Mouse (Mus musculus) spleen, adult 18-20 months (tissue): ENCODE data around the gene Nup50.

Experiments
- DNase-seq, 2 experiments: peaks; one replicate each; pipeline ENCODE4 v3.0.0; 2022; ENCODE audit warnings: mixed read lengths in 2 of 2

Nup50 gene

GRCm38 (mm10) chr15:84957851-84958250 lies 34.6 kb downstream of the Nup50 start:
- no peak for DNase-seq

GRCm38 (mm10) chr15:84958331-84958730 lies 35.1 kb downstream of the Nup50 start:
- no peak for DNase-seq

DNA sequence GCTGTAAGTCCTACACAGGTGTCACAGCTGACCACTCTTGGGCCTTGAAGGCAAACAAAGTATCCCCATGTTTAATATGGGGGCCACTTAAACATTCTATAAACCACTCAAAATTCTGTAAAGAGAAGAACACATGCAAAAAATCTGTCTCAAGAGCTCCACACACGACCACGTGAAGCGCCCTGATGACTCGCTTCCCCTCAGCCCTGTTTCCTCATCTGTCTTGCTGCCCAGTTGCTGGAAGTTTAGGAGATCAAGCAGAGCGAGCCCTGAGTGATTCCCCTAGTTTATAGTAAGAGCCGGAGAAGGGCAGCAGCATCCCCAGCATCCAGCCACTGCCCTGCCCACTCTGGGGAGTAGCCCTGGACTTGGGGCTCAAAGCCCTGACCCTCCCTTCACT lies 36.7 kb downstream of the Nup50 start:
- no peak for DNase-seq

DNA sequence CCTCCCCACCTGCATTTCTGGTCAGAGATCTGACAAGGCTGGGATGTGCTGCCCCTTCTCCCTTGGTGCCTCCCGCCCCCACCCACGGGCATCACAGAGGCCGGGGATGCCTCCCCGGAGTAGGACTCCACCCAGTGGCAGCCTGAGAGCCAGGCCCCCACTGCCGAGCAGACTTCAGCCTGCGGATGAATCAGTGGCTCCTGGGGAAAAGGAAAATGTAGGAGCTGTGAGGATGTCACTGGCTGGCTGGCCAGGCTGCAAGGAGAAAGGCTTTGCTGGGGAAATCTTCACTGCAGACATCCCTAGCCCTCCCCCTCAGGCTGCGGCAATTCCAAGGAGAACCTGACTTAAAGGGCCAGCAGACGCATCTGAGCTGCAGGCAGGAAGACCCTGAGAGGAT lies 37.5 kb downstream of the Nup50 start:
- no peak for DNase-seq

- DNase-seq = no peak
Measured at GRCm38 (mm10) chr15:84962518-84962917, 39.3 kb downstream of the Nup50 start.

DNA sequence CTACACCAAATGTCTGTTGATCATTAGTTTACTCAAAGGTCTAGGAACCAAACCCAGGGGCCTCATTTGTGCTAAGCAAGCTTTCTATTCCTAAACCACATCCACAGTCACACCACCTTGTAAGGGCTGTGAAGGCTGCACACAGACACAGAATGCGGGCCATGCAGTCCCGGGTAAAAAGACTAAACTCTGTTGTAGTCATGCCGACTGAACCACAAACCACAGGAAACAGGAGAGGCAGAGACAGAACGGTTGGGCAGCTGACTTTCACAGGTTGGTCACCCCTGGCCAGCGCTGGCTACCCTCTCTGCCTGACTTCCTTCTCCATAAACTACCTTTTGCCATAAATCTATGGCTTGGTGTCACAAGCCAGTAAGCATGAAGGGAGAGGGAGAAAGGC lies 41.6 kb downstream of the Nup50 start:
- DNase-seq = no peak

DNA sequence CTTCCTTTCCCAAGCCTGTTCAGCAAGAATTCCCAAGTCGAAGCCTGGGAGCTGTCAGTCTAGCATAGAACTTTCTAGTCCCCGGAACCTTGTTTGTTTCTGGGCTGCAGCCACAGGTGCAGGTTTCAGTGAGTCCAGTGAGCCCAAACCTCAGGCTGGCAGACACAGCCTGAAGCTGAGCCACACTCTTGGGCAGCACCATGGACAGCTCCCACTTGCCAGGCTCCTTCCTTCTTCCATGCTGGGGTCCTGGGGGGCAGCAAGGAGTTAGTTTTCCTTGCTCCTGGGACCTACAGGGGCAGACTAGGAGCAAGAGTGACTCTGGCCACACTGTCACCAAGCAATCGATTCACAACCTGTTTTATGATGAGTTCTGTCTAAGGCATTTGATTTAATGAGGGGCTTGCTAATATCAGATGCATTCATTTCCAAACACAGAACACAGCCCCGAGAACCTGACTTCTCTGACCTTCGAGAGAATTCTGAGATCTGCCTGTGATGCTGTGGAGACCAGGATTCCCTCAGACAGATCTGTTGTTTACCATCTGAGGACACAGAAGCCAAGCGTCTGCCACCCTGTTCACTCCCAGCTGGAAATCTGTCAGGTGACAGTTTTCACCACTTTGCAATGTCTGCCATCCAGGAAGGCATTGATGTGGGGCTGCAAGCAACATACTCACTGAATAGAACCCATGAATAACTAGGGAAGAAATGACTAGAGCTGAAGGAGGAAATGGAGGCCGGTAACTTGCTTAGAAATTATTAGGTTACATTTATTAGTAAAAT lies 42.6 kb downstream of the Nup50 start:
- DNase-seq = peak; percentile 29 to 66

- no peak for DNase-seq
Measured at GRCm38 (mm10) chr15:84968534-84968933, 45.3 kb downstream of the Nup50 start.

GRCm38 (mm10) chr15:84972860-84973543 lies 49.8 kb downstream of the Nup50 start:
- no peak for DNase-seq

GRCm38 (mm10) chr15:84973544-84973871 lies 50.3 kb downstream of the Nup50 start:
- no peak for DNase-seq

DNA sequence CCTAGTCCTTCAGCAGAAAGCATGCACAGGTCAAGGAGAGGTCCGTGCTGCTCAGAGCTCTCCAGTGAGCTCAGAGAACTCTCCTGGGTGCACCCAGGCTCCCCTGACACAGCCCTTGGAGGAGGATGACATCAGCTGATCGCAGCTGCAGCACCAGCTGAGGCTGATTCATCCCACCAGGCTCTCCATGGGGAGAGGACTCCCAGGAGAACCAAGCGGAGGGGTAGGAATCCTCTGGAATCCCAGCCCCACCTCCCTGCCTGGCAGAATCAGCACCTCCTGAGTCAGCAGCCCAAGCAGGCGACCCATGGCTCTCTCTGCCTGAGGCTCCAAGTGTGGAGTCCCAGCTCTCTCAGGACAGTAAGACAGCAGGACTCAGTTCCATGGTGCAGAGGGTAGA lies 52.5 kb downstream of the Nup50 start:
- no peak for DNase-seq

DNA sequence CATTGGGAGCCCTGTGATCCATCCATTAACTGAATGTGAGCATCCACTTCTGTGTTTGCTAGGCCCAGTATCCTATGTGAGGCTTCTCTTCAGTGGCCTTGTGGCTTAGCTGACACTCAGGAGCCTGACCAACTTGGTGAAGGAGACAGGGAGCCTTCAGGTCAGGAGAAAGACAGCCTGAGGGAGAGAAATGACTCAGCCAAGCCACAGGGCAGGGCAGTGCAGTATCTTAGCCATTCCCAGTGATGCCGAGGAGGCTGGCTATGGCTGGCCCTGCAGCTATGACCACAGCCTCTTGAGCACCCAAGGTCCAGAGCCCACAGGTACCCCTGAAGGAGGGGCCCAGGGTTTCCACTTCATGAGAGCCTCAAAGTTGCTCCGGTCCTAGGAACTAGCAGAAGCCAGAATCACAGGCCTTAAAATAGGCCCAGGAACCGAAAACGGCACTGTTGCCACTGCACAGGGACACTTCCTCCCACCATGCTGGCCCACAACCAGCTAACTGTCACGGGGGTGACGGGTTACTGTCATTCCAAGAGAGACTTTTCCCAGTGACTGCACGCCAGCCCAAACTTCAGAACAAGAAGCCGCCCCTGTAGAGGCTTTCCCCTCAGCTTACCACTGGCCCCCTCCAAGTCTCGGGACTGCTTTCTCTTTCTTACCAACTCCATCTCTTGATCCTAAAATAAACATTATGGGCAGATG lies 58.5 kb downstream of the Nup50 start:
- peak; percentile 22 to 32 for DNase-seq

DNA sequence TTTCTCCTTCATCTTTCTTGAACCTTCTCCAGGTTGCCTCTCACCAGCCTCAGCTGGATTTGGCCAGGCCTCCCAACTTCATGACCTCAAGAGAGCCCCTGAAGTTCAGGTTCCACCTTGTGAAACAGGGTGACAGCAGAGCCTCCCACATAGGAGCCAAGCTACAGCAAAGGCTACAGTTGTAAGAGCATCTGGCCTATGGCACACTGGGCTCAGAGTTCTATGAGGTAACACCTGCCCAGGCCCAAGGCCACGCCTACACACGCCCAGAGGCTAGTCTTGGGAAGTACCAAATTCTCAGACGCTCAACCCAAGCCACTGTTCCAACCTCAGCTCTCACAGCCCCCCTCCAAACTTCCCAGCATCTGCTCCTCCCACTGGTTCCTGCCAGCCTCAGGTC lies 59.7 kb downstream of the Nup50 start:
- DNase-seq = no peak

DNA sequence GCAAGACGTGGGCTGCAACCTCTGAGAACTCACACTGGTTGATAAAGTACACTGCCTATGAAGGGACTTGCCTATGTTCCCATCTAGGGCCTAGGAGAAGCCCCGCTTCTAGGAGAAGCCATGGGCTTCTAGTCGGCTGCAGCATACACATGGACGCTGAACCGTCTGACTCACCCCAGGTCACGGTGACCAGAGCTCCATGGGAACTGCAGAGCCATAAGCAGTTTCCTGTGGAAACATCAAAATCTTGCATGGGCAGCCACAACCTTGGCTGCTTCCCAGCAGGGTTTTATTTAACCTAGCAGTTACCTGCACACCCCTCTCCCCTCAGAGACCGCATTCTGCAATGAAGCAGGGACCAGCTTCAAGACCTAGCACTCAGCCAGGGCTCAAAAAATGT lies 60.5 kb downstream of the Nup50 start:
- no peak for DNase-seq

GRCm38 (mm10) chr15:84985516-84986160 lies 62.4 kb downstream of the Nup50 start:
- no peak for DNase-seq

DNA sequence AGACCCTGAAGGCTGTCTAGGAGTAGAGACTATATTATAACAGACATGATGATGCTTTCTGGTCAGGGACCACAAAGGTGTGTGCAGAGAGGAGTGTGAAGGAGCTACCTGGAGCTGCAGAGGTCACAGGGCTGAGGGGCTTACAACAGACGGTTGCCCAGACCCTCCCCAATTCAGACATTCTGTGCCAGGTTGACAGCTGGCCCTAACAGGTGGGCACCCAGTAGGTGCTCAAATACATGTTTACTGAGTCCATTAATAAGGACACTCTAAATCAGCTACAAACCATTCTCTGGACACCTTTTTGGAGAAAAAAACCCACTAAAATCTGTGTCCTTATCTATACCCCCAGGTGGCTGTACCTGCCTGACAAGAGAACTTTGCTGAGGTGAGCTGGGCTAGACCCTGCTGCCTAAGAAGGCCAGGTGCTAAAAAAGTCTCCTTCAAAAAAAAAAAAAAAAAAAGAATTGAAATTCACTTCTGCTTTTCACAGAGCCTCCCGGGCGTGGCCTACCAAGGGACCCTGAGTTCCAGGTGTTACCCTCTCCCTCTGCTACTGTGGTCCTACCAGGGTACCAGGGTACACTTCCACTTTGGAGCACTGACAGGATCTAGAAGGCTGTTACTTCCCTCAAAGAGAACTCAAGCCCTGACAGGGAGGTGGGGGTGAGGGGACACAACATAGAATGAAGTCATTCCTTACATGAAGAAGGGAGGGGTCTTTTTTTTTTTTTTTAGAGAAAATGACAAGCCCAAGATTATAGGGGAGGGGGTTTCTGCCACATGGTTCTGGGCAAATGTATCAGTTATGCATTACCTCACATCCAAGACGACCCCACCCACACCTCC lies 63.2 kb downstream of the Nup50 start:
- DNase-seq = peak; percentile 41 to 47

GRCm38 (mm10) chr15:84987020-84987815 lies 64.0 kb downstream of the Nup50 start:
- DNase-seq = peak in 1 of 2 experiments; percentile 59

DNA sequence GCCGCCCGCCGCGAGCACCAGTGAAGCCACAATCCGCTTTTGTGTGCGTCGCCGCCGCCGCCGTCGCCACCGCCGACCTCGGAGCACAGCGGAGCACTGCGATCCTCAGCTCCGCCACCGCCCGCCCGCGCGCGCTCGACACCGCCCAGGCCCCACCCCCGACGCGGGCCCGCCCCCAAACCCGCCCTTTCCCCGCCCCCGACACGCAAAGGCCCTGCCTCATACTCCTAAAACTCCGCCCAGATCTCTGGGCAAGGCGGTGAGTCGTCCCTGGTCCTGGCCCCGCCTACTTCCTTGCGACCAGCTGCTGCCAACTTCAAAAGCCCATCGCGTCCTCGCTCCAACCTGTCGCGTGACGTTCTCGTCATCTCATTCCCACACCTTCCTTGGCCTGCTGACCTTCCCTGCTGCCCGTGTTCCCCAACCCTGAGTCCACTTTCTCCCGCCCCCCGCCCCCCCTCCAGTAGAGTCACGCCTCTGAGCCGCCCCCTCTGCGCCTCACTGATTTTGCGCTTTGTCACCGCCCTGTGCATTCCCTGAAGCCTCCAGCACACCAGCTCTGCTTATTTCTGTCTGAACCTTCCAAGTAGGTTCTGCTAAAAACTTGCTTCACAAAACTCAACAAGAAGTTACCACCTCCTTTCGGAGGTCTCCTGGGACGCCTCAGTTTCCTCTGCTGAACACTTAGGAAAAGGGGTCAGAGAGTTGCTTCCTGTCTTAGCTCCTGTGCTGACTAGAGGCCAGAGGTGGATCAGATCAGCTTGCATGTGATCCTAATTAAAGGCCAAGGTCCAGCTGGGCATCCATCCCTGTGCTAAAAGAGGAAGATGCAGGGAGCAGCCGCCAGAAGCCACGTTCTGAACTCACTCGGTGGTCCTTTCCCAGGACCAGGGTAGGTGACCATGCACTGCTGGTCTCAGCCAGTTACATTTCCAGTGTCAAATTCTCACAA lies 64.9 kb downstream of the Nup50 start, which contains the start of gene 5031439G07Rik:
TSS of gene 5031439G07Rik (minus strand) at position 678 of the 952 bp plus-strand sequence.
- DNase-seq = peak; percentile 85 to 88

DNA sequence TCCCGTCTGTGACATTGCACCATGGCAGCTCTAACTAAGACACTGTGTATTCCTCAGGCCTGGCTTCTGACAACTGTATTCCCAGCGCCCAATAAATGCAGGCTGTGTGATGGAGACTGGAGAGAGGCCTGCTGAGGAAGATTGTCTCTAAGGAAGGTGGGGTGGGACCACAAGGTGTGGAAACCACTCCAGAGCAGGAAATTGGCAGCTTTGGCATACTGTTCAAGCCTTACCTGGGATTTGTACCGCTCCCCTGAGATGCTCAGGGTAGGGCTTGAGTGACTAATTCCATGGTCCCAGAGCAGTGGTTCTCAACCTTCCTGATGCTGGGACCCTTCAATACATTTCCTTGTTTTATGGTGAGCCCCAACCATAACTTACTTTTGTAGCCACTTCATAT lies 65.9 kb downstream of the Nup50 start:
- DNase-seq = no peak

DNA sequence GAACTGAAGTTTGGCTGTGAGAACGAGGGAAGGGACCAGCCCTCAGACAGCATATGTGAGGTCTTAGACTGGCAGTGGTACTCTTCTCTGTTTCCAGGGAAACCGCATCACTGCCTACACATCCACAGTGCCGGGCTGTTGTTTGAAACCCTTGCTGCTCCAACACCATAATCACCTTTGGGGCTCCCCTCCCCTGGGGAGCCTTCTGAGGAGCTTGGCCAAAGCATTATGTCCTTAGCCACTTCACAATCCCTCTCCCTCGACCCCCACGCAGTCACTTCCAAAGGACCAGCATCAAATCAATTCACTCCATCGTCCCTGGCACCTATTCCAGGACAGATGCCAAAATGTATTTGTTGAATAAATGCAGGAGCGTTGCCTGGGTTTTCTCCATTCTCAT lies 66.6 kb downstream of the Nup50 start:
- no peak for DNase-seq
